Mouse (Mus musculus) gastrocnemius, postnatal 10 days (tissue): Measurements from ENCODE around the gene Vrk3. TPM values are rescaled to one million over a fixed set of nuclear protein-coding genes. Genes with fewer than 3 reads are reported as not detected.

Source experiments
- DNase-seq: peaks from one replicate; pipeline ENCODE4 v3.0.0; 2021; ENCODE audit warnings: mixed read lengths
- total RNA-seq, 2 experiments: library from RNA; stranded (reverse); gene quantifications; 2 replicates each; pipeline ENCODE4 v1.2.3; 2021

The Vrk3 gene
- total RNA-seq, 2 experiments from 2014 or later, result 16.7 to 18.5 TPM

GRCm38 (mm10) chr7:44818751-44819235, 70.6 kb downstream of the Vrk3 start:
- peak; percentile 63 for DNase-seq

DNA sequence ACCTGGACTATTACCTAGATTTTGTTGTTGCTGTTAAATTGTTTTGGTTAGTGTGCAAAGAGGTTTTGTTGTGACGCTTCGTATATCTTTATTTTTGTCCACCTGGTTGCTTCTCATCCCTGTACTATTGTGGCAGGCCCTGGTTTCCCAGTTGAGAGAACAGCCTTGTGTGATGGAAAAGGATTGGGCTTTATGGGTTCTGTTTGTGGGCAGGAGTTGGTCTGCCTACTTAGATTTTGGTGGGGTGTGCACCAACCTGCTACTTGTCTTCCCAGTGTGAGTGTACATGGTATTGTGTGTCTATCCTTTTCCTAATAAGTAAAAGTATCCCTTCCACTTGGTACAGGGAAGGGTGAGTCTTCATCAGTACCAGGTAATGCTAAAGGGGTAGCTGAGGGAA, 71.2 kb downstream of the Vrk3 start:
- peak; percentile 1 for DNase-seq

DNA sequence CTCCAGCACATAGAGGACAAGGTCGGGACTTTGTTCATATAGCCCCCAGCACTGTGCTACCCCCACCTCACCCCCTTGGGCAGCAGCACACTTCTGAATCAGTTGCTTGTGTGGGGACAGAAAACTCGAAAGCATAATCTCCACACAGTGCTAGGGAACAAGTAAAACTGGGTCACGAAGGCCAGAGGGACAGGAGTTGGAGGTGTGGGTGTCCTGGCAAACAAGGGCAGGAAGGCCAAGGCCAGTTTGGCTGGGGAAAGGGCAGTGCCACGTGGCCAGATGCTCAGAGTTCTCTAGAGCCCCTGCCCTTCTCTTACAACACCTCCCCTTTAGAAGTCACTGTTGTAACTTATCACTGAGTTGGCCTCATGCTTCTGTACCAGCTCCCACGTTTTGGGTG, 71.7 kb downstream of the Vrk3 start:
- DNase-seq, result peak; percentile 3

- DNase-seq, result peak; percentile 0
These were observed 72.3 kb downstream of the Vrk3 start for GRCm38 (mm10) chr7:44820525-44820924.

DNA sequence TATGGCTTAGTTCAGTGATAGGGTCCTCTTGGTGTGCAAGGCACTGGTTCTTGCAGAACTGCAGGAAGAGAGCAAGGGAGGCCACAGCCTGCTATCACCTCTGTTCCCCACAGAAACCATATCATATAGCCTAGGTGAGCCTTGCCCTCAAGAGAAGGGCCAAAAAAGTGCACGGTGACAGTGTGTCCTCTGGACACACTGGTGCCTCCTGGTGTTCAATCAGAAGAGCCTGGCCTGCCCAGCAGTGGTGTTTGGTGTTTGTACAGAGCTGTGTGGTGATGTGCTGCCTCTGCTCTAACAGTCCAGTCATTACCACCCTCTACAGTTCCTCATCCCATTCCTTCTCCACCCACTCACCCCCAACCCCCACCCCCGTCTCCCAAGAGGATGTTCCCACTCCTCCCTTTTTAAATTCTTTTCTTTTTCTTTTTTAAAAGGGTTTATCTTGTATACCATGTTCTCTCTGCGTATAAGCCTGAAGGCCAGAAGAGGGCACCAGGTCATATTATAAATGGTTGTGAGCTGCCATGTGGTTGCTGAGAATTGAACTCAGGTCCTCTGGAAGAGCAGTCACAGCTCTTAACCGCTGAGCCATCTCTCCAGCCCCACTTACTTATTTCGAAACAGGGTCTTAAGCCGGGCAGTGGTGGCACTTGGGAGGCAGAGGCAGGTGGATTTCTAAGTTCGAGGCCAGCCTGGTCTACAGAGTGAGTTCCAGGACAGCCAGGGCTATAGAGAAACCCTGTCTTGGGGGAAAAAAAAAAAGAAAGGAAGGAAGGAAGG, 73.6 kb downstream of the Vrk3 start:
- peak; percentile 2 for DNase-seq

DNA sequence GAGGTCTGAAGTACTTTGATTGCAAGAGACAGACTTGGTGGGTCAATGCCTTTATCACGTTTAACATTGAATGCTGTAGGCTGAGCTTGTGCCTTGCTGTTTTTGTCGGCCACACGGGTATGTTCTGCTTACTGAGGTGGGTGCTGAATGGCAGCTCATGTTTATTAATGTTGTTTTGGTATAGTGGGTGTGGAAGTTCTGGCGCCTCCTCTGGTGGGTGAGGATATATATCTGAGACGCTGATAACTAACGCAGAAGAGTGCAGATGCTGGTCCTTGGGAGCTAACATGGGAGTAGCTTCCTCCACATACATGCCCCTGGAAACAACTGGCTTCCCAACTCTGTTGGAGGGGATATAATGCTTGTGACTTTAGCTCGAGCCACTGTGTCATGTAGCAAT, 75.2 kb downstream of the Vrk3 start:
- no peak for DNase-seq

DNA sequence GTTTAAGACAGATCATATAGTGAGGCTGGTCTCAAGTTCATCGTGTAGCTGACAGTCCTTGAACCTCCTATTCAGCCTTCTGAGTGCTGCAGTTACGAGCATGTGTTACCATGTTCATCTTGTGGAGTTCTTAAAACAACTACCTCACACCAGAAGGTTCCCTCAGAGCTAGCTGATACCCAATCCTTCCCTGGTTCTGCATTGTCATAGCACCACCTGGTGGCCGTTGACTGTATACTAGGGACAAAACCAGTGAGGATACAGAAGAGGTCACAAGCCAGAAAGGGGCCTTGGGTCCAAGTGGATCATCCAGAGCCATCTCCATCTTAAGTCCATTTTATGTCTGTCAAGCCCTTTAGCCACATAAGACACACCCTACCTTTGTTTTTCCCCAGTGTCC, 76.7 kb downstream of the Vrk3 start:
- DNase-seq, result peak; percentile 82

DNA sequence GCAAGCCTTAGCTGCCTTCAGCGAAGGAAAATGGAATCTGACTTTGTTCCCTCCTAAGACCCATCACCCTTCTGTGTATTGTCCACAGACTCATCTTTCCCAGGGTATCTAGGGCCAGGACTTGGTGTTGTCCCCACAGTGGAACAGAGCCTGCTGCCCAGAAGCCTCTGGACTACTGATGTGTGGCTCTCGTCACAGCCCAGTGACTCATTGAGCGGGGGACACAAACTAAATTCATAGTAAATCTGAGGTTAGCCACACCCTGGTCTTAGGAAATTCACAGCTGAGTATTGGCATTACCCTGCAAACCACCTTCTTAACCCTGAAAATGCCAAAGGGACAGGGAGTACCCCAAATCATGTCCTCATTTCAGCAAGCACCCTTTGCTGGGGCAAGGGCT, 78.6 kb downstream of the Vrk3 start:
- no peak for DNase-seq

Other genes starting within 250 kb of the Vrk3 start
- gene Mybpc2, start 223.8 kb upstream of the Vrk3 start, total RNA-seq, result 1,000 to 10,000 TPM; 2,219 to 2,666 TPM
- 1 to 10 TPM in 1 of 2 experiments, not detected in 1; 1.2 TPM for gene Spib, start 216.3 kb upstream of the Vrk3 start, total RNA-seq
- 10 to 100 TPM in 1 of 2 experiments, 1 to 10 TPM in 1; 8.1 to 14.7 TPM for gene Pold1, start 199.6 kb upstream of the Vrk3 start, total RNA-seq
- 10 to 100 TPM; 27.4 to 35.4 TPM for gene Nr1h2, start 194.5 kb upstream of the Vrk3 start, total RNA-seq
- under 1 TPM in 1 of 2 experiments, not detected in 1; 0.99 TPM for gene Napsa, start 176.0 kb upstream of the Vrk3 start, total RNA-seq
- 1 to 10 TPM; 1.4 to 1.6 TPM for gene Kcnc3, start 157.7 kb upstream of the Vrk3 start, total RNA-seq
- gene Myh14, start 77.6 kb upstream of the Vrk3 start, total RNA-seq, result 10 to 100 TPM; 21.4 to 23.3 TPM
- not detected for gene Izumo2, start 39.7 kb upstream of the Vrk3 start, total RNA-seq
- under 1 TPM in 1 of 2 experiments, not detected in 1; 0.29 TPM for gene Zfp473, start 2.6 kb downstream of the Vrk3 start, total RNA-seq
- gene Nup62, start 67.7 kb downstream of the Vrk3 start, total RNA-seq, result 10 to 100 TPM; 28.0 to 35.3 TPM
- 1 to 10 TPM; 1.9 to 2.3 TPM for gene Il4i1, start 68.0 kb downstream of the Vrk3 start, total RNA-seq
- 10 to 100 TPM; 55.1 to 60.5 TPM for gene Atf5, start 68.2 kb downstream of the Vrk3 start, total RNA-seq
- gene Akt1s1, start 100.6 kb downstream of the Vrk3 start, total RNA-seq, result 10 to 100 TPM; 84.2 to 86.4 TPM
- 10 to 100 TPM; 41.7 to 49.0 TPM for gene Tbc1d17, start 100.7 kb downstream of the Vrk3 start, total RNA-seq
- 10 to 100 TPM; 14.4 to 16.5 TPM for gene Pnkp, start 108.7 kb downstream of the Vrk3 start, total RNA-seq
- 100 to 1,000 TPM; 210 to 216 TPM for gene Ptov1, start 121.4 kb downstream of the Vrk3 start, total RNA-seq
- 10 to 100 TPM; 44.7 to 53.5 TPM for gene Med25, start 144.3 kb downstream of the Vrk3 start, total RNA-seq
- gene Fuz, start 147.7 kb downstream of the Vrk3 start, total RNA-seq, result 10 to 100 TPM; 15.0 to 18.1 TPM
- gene Ap2a1, start 181.1 kb downstream of the Vrk3 start, total RNA-seq, result 10 to 100 TPM; 59.0 to 65.0 TPM
- not detected for gene Tsks, start 194.8 kb downstream of the Vrk3 start, total RNA-seq
- 1 to 10 TPM; 4.4 to 5.7 TPM for gene Cpt1c, start 226.4 kb downstream of the Vrk3 start, total RNA-seq
- 100 to 1,000 TPM; 267 to 271 TPM for gene Prmt1, start 238.2 kb downstream of the Vrk3 start, total RNA-seq
- gene Irf3, start 249.2 kb downstream of the Vrk3 start, total RNA-seq, result 10 to 100 TPM; 26.5 to 35.8 TPM